Mouse (Mus musculus) thymus, adult 2 months (tissue): ENCODE measurements around the gene Ctns. TPM values are rescaled to one million over a fixed set of nuclear protein-coding genes. Genes with fewer than 3 reads are reported as not detected.
A peak's percentile ranks its signal among the peaks of the same experiment; 100 is the strongest.

Experiments
- DNase-seq: peaks from one replicate; pipeline ENCODE4 v3.0.0; 2021
- H3K27ac ChIP-seq: fragments of 200-500 bp; 2 replicates; pipeline ENCODE4 v1.5.1; 2012; ENCODE audit warnings: low read length, control low read depth; ENCODE audit not compliant: control insufficient read depth, insufficient read depth
- H3K27me3 ChIP-seq: fragments of 200-500 bp; 2 replicates; pipeline ENCODE4 v1.6.1; 2012; ENCODE audit warnings: mild to moderate bottlenecking, low read length, moderate library complexity, mixed read lengths; ENCODE audit not compliant: control insufficient read depth, insufficient read depth
- H3K36me3 ChIP-seq: fragments of 200-500 bp; 2 replicates; pipeline ENCODE4 v1.6.1; 2012; ENCODE audit warnings: mild to moderate bottlenecking, low read length, moderate library complexity; ENCODE audit not compliant: control insufficient read depth, insufficient read depth
- H3K4me1 ChIP-seq: fragments of 200-500 bp; replicated peaks from 2 replicates; pipeline ENCODE4 v1.6.1; 2012; ENCODE audit warnings: low read length; ENCODE audit not compliant: control insufficient read depth, insufficient read depth
- H3K4me3 ChIP-seq: fragments of 200-500 bp; 2 replicates; pipeline ENCODE4 v1.5.1; 2012; ENCODE audit warnings: mild to moderate bottlenecking, low read length, control low read depth, moderate library complexity; ENCODE audit not compliant: control insufficient read depth, insufficient read depth
- CTCF ChIP-seq: fragments of 200-500 bp; IDR thresholded peaks from 2 replicates; pipeline ENCODE4 v1.5.1; 2012; ENCODE audit warnings: mild to moderate bottlenecking, control low read depth, low read length, moderate library complexity, borderline replicate concordance; ENCODE audit not compliant: control insufficient read depth, poor library complexity, insufficient read depth; ENCODE audit errors: extremely low read depth
- POLR2A ChIP-seq: fragments of 200-500 bp; IDR thresholded peaks from 2 replicates; pipeline ENCODE4 v1.6.1; 2012; ENCODE audit warnings: mild to moderate bottlenecking, low read length, control low read depth, moderate library complexity; ENCODE audit not compliant: control insufficient read depth, poor library complexity, insufficient read depth; ENCODE audit errors: extremely low read depth
- WGBS: fragments of 180-500 bp; shearing (Covaris S2); methylation state at CpG from one replicate; pipeline ENCODE4 v1.1.7; 2018; 5-methylcytosine and 5-hydroxymethylcytosine counted together
- polyA plus RNA-seq: library from polyadenylated mRNA; depleted of rRNA; stranded (reverse); fragments of >200 nt; gene quantifications from 2 replicates; pipeline ENCODE4 v1.2.3, GENCODE M21; 2012

The Ctns gene
- polyA plus RNA-seq, 1 experiment: 20.1 TPM

GRCm38 (mm10) chr11:73219671-73220070 is 20.8 kb upstream of the Ctns start:
- Histone ChIP-seq H3K4me3 (no peak overlapping the region), H3K27me3 (no peaks in the 10 kb centered on the region), H3K4me1 (no peaks in the 10 kb centered on the region), H3K36me3 (no peaks in the 10 kb centered on the region), H3K27ac (no peak overlapping the region)
- 90% methylated on average over 2 of the region's 2 CpGs for WGBS
- no peak for DNase-seq
- no peak for TF ChIP-seq CTCF
- no peak for TF ChIP-seq POLR2A

GRCm38 (mm10) chr11:73213956-73214355 is 15.1 kb upstream of the Ctns start:
- Histone ChIP-seq H3K4me1 (no peaks in the 10 kb centered on the region), H3K27me3 (no peaks in the 10 kb centered on the region), H3K36me3 (no peaks in the 10 kb centered on the region), H3K27ac (no peak overlapping the region), H3K4me3 (no peak overlapping the region)
- 92% methylated on average over 3 of the region's 3 CpGs for WGBS
- TF ChIP-seq POLR2A (no peak), CTCF (no peak)
- DNase-seq: no peak

- H3K27ac ChIP-seq: no peak overlapping the region
- H3K27me3 ChIP-seq: no peaks in the 10 kb centered on the region
- DNase-seq: peak; percentile 21
- TF ChIP-seq CTCF (no peak), POLR2A (no peak)
- H3K4me3 ChIP-seq: no peak overlapping the region
- no peaks in the 10 kb centered on the region for H3K36me3 ChIP-seq
- 100% methylated on average over 2 of the region's 2 CpGs for WGBS
- no peaks in the 10 kb centered on the region for H3K4me1 ChIP-seq
Observed at GRCm38 (mm10) chr11:73207621-73208020, 8.8 kb upstream of the Ctns start.

GRCm38 (mm10) chr11:73205194-73205593 is 6.4 kb upstream of the Ctns start:
- no peaks in the 10 kb centered on the region for H3K27me3 ChIP-seq
- H3K4me3 ChIP-seq: no peak overlapping the region
- no peaks in the 10 kb centered on the region for H3K4me1 ChIP-seq
- no peaks in the 10 kb centered on the region for H3K36me3 ChIP-seq
- WGBS: 88% methylated on average over 7 of the region's 7 CpGs
- H3K27ac ChIP-seq: no peak overlapping the region
- no peak for DNase-seq
- TF ChIP-seq POLR2A: no peak
- TF ChIP-seq CTCF: no peak

- WGBS: 97% methylated on average over 8 of the region's 8 CpGs
- Histone ChIP-seq H3K4me3 (no peak overlapping the region), H3K27me3 (no peaks in the 10 kb centered on the region), H3K27ac (no peak overlapping the region), H3K4me1 (no peaks in the 10 kb centered on the region), H3K36me3 (no peaks in the 10 kb centered on the region)
- TF ChIP-seq POLR2A (no peak), CTCF (no peak)
- no peak for DNase-seq
Observed at GRCm38 (mm10) chr11:73203895-73204294, 5.1 kb upstream of the Ctns start.

GRCm38 (mm10) chr11:73201597-73201996 is 2.8 kb upstream of the Ctns start:
- peaks cover 3% of the 10 kb centered on the region for H3K4me1 ChIP-seq
- no peaks in the 10 kb centered on the region for H3K36me3 ChIP-seq
- no peak overlapping the region for H3K27ac ChIP-seq
- 65% methylated on average over 4 of the region's 4 CpGs for WGBS
- no peak for TF ChIP-seq POLR2A
- TF ChIP-seq CTCF: no peak
- no peaks in the 10 kb centered on the region for H3K27me3 ChIP-seq
- no peak for DNase-seq
- H3K4me3 ChIP-seq: no peak overlapping the region

- TF ChIP-seq CTCF (no peak), POLR2A (no peak)
- Histone ChIP-seq H3K4me3 (no peak overlapping the region), H3K27ac (no peak overlapping the region), H3K36me3 (no peaks in the 10 kb centered on the region), H3K27me3 (no peaks in the 10 kb centered on the region), H3K4me1 (peaks cover 3% of the 10 kb centered on the region)
- WGBS: 92% methylated on average over 2 of the region's 2 CpGs
- no peak for DNase-seq
Observed at GRCm38 (mm10) chr11:73201021-73201420, 2.2 kb upstream of the Ctns start.
